Comparison of ENCODE assay signal across 10 mouse cellular contexts in genomic region chr11:115911134-115911561, GRCm38 (mm10). TPM values are rescaled to one million over a fixed set of nuclear protein-coding genes. Genes with fewer than 3 reads are reported as not detected.
A peak's percentile ranks its signal among the peaks of the same experiment; 100 is the strongest.
DNase-seq lines count a peak whose midpoint lies in the region; ATAC-seq and TF ChIP-seq lines count a peak whose summit lies in the region.
"Had no signal": no experiment of that assay in that cellular context is flagged by ENCODE, and none has a peak within 500 bp of the region (broad histone marks: within the 10 kb centered on the region; RNA-seq: fewer than 3 reads in every experiment).

No protein-coding gene starts in this region.

- no peak overlapping the region for H3K9ac ChIP-seq in embryonic facial prominence, embryonic 13.5 days
- peak overlapping the region; percentile 25; the same call in 1 of the 2 replicates for H3K9ac ChIP-seq in lung, embryonic 16.5 days (ENCODE audit: low read length)
- H3K9ac ChIP-seq: neural tube, embryonic 12.5 days had no signal

- H3K9me3 ChIP-seq in embryonic facial prominence, embryonic 13.5 days: no peaks in the 10 kb centered on the region
- no peaks in the 10 kb centered on the region for H3K9me3 ChIP-seq in embryonic facial prominence, embryonic 10.5 days
- no peaks in the 10 kb centered on the region for H3K9me3 ChIP-seq in lung, embryonic 16.5 days (ENCODE audit: control insufficient read depth, low read length)
- H3K9me3 ChIP-seq: neural tube, embryonic 12.5 days had no signal

- no peaks in the 10 kb centered on the region for H3K4me1 ChIP-seq in embryonic facial prominence, embryonic 13.5 days
- H3K4me1 ChIP-seq in embryonic facial prominence, embryonic 10.5 days: 0 out of 2 replicates have a peak, but pooled peaks cover 2% of the 10 kb centered on the region
- peaks cover 4% of the 10 kb centered on the region for H3K4me1 ChIP-seq in testis, adult 2 months (ENCODE audit: control insufficient read depth, insufficient read depth, low read length)
- peaks cover 6% of the 10 kb centered on the region for H3K4me1 ChIP-seq in lung, embryonic 16.5 days (replicated peaks; ENCODE audit: control insufficient read depth, insufficient read depth, low read length)
- H3K4me1 ChIP-seq: neural tube, embryonic 12.5 days had no signal

- no peaks in the 10 kb centered on the region for H3K27me3 ChIP-seq in embryonic facial prominence, embryonic 13.5 days
- H3K27me3 ChIP-seq in embryonic facial prominence, embryonic 10.5 days (replicated peaks; ENCODE audit: low read depth, poor library complexity, severe bottlenecking): no peaks in the 10 kb centered on the region
- H3K27me3 ChIP-seq in testis, adult 2 months (ENCODE audit: control insufficient read depth, insufficient read depth, low read length): no peaks in the 10 kb centered on the region
- H3K27me3 ChIP-seq in lung, embryonic 16.5 days (ENCODE audit: control insufficient read depth, insufficient read depth, low read depth, low read length): no peaks in the 10 kb centered on the region
- H3K27me3 ChIP-seq: neural tube, embryonic 12.5 days had no signal

- WGBS in embryonic facial prominence, embryonic 13.5 days: 93% methylated on average over 5 of the region's 5 CpGs
- 95% methylated on average over 5 of the region's 5 CpGs for WGBS in embryonic facial prominence, embryonic 10.5 days
- WGBS in lung, embryonic 16.5 days: 70% methylated on average over 5 of the region's 5 CpGs

- no peak for TF ChIP-seq POLR2A in testis, adult 2 months (IDR thresholded peaks at IDR 0.05; ENCODE audit: control insufficient read depth, low read depth, low read length)

- peaks cover 53% of the 10 kb centered on the region for H3K36me3 ChIP-seq in embryonic facial prominence, embryonic 13.5 days
- H3K36me3 ChIP-seq in embryonic facial prominence, embryonic 10.5 days (replicated peaks): peaks cover 59% of the 10 kb centered on the region
- peaks cover 2% of the 10 kb centered on the region for H3K36me3 ChIP-seq in testis, adult 2 months (ENCODE audit: control insufficient read depth, insufficient read depth, low read length)
- peaks cover 6% of the 10 kb centered on the region; the same call in 1 of the 2 replicates for H3K36me3 ChIP-seq in lung, embryonic 16.5 days (ENCODE audit: control insufficient read depth, insufficient read depth, low read length)

- no peak for DNase-seq in embryonic facial prominence, embryonic 10.5 days (ENCODE audit: low spot score)
- no peak for DNase-seq in testis, postnatal 14 days (ENCODE audit: low spot score)
- DNase-seq in thymus, postnatal 14 days: peak; percentile 65
- DNase-seq in cerebellum, postnatal 25 days: no peak
- no peak for DNase-seq in adrenal gland, postnatal 4 days (ENCODE audit: low spot score in 2 of 2)
- DNase-seq: embryo, embryonic 11 days had no signal

- TF ChIP-seq CTCF in testis, adult 2 months (IDR thresholded peaks at IDR 0.05; ENCODE audit: control insufficient read depth, insufficient read depth, insufficient replicate concordance, low read depth, low read length): no peak

- 0 out of 2 replicates have a peak, but pooled peaks have one; percentile 17 for ATAC-seq in embryonic facial prominence, embryonic 13.5 days (ENCODE audit: insufficient number of reproducible peaks, insufficient read depth, low FRiP score, low TSS enrichment, low read depth)
- ATAC-seq in lung, embryonic 16.5 days (ENCODE audit: low read depth): no peak

- no peak overlapping the region for H3K27ac ChIP-seq in embryonic facial prominence, embryonic 13.5 days
- no peak overlapping the region for H3K27ac ChIP-seq in embryonic facial prominence, embryonic 10.5 days (replicated peaks)
- H3K27ac ChIP-seq in testis, adult 2 months (ENCODE audit: control insufficient read depth, insufficient read depth, low read depth, low read length): no peak overlapping the region
- peak overlapping the region; percentile 97 for H3K27ac ChIP-seq in lung, embryonic 16.5 days (ENCODE audit: low read length)
- H3K27ac ChIP-seq: neural tube, embryonic 12.5 days had no signal

- H3K4me3 ChIP-seq in embryonic facial prominence, embryonic 13.5 days: no peak overlapping the region
- no peak overlapping the region for H3K4me3 ChIP-seq in embryonic facial prominence, embryonic 10.5 days
- H3K4me3 ChIP-seq in testis, adult 2 months (ENCODE audit: control insufficient read depth, low read depth, low read length): peak overlapping the region; percentile 89
- H3K4me3 ChIP-seq in lung, embryonic 16.5 days (ENCODE audit: low read length): no peak overlapping the region
- H3K4me3 ChIP-seq: neural tube, embryonic 12.5 days had no signal

- no peak overlapping the region for H3K4me2 ChIP-seq in embryonic facial prominence, embryonic 13.5 days
- no peak overlapping the region; the same call in 1 of the 2 replicates for H3K4me2 ChIP-seq in lung, embryonic 16.5 days (ENCODE audit: low read depth, low read length)
- H3K4me2 ChIP-seq: neural tube, embryonic 12.5 days had no signal

RNA-seq across cellular contexts. Expression of gene Smim6, which starts 0.7 kb away (rescaled TPM):
- 1.1 and 1.2 TPM in 2 replicates for polyA plus RNA-seq in embryonic facial prominence, embryonic 13.5 days (2015; fragmentation: Nextera tagmentation; extraction: Ambion mirVana)
- 1.1 and 1.6 TPM in 2 replicates for polyA plus RNA-seq in embryonic facial prominence, embryonic 10.5 days (2016; fragmentation: Nextera tagmentation; extraction: Ambion mirVana)
- polyA plus RNA-seq in testis, adult 2 months (2012; rRNA removed): 17.6 and 20.7 TPM in 2 replicates
- 35.5 and 36.2 TPM in 2 replicates for polyA plus RNA-seq in lung, embryonic 16.5 days (2015; fragmentation: Nextera tagmentation; extraction: Ambion mirVana)
- 1 to 10 TPM in 1 of 2 experiments, not detected in 1; 1.8 TPM for total RNA-seq in adrenal gland, postnatal 4 days (2021)

RNA-seq across cellular contexts. Expression of gene Smim5, which starts 11.4 kb away (rescaled TPM):
- 3.3 and 3.4 TPM in 2 replicates for polyA plus RNA-seq in embryonic facial prominence, embryonic 13.5 days (2015; fragmentation: Nextera tagmentation; extraction: Ambion mirVana)
- polyA plus RNA-seq in embryonic facial prominence, embryonic 10.5 days (2016; fragmentation: Nextera tagmentation; extraction: Ambion mirVana): 1.5 and 1.8 TPM in 2 replicates
- 0.72 TPM in 1 of 2 replicates, not detected in the other for polyA plus RNA-seq in testis, adult 2 months (2012; rRNA removed)
- polyA plus RNA-seq in lung, embryonic 16.5 days (2015; fragmentation: Nextera tagmentation; extraction: Ambion mirVana): 5.6 and 8.9 TPM in 2 replicates
- 1 to 10 TPM; 2.1 to 2.3 TPM for total RNA-seq in adrenal gland, postnatal 4 days (2021)

RNA-seq across cellular contexts. Expression of gene Sap30bp, which starts 21.9 kb away (rescaled TPM):
- polyA plus RNA-seq in embryonic facial prominence, embryonic 13.5 days (2015; fragmentation: Nextera tagmentation; extraction: Ambion mirVana): 47.0 and 53.9 TPM in 2 replicates
- polyA plus RNA-seq in embryonic facial prominence, embryonic 10.5 days (2016; fragmentation: Nextera tagmentation; extraction: Ambion mirVana): 48.4 and 50.8 TPM in 2 replicates
- polyA plus RNA-seq in testis, adult 2 months (2012; rRNA removed): 20.2 and 20.4 TPM in 2 replicates
- polyA plus RNA-seq in lung, embryonic 16.5 days (2015; fragmentation: Nextera tagmentation; extraction: Ambion mirVana): 34.3 and 36.8 TPM in 2 replicates
- total RNA-seq in adrenal gland, postnatal 4 days (2021): 10 to 100 TPM; 44.9 to 51.5 TPM

RNA-seq across cellular contexts. Expression of gene Recql5, which starts 22.1 kb away (rescaled TPM):
- 22.9 and 24.9 TPM in 2 replicates for polyA plus RNA-seq in embryonic facial prominence, embryonic 13.5 days (2015; fragmentation: Nextera tagmentation; extraction: Ambion mirVana)
- 27.9 and 30.7 TPM in 2 replicates for polyA plus RNA-seq in embryonic facial prominence, embryonic 10.5 days (2016; fragmentation: Nextera tagmentation; extraction: Ambion mirVana)
- polyA plus RNA-seq in testis, adult 2 months (2012; rRNA removed): 30.3 and 33.1 TPM in 2 replicates
- 23.6 and 25.7 TPM in 2 replicates for polyA plus RNA-seq in lung, embryonic 16.5 days (2015; fragmentation: Nextera tagmentation; extraction: Ambion mirVana)
- 10 to 100 TPM; 28.6 to 28.8 TPM for total RNA-seq in adrenal gland, postnatal 4 days (2021)

RNA-seq across cellular contexts. Expression of gene Myo15b, which starts 52.9 kb away (rescaled TPM):
- polyA plus RNA-seq in embryonic facial prominence, embryonic 13.5 days (2015; fragmentation: Nextera tagmentation; extraction: Ambion mirVana): 0.67 and 1.0 TPM in 2 replicates
- polyA plus RNA-seq in embryonic facial prominence, embryonic 10.5 days (2016; fragmentation: Nextera tagmentation; extraction: Ambion mirVana): 0.07 and 0.16 TPM in 2 replicates
- polyA plus RNA-seq in testis, adult 2 months (2012; rRNA removed): 11.7 and 12.1 TPM in 2 replicates
- 0.83 and 2.0 TPM in 2 replicates for polyA plus RNA-seq in lung, embryonic 16.5 days (2015; fragmentation: Nextera tagmentation; extraction: Ambion mirVana)
- total RNA-seq in adrenal gland, postnatal 4 days (2021): 1 to 10 TPM; 1.1 to 6.8 TPM
